Mouse (Mus musculus): ENCODE measurements at regions not wholly inside any gene's neighbourhood (a gene's known extent, or its start where the extent isn't known, plus 50 kb on each side); places are given as distances from the start of the nearest gene placed in this dataset.

- TF ChIP-seq CTCF (IDR thresholded peaks at IDR 0.05; ENCODE audit: borderline replicate concordance, extremely low read depth, insufficient read depth, insufficient read length) (peak; percentile 63; the same call in 1 of the 2 replicates), POLR2A (IDR thresholded peaks at IDR 0.05; ENCODE audit: borderline replicate concordance, extremely low read depth, insufficient read depth, insufficient read length, poor library complexity, severe bottlenecking) (no peak)
Measured at GRCm38 (mm10) chr3:35693039-35693438, 60.9 kb upstream of the Atp11b start.

Data from brain, embryonic 14.5 days (tissue).